Comparison of ENCODE assay signal across 28 mouse cellular contexts in genomic region chr2:45572906-45573305, GRCm38 (mm10).
DNase-seq lines count a peak whose midpoint lies in the region; ATAC-seq and TF ChIP-seq lines count a peak whose summit lies in the region.
"Had no signal": no experiment of that assay in that cellular context is flagged by ENCODE, and none has a peak within 500 bp of the region (broad histone marks: within the 10 kb centered on the region; RNA-seq: fewer than 3 reads in every experiment).

No protein-coding gene starts in this region.

- ATAC-seq in midbrain, embryonic 16.5 days: no peak
- ATAC-seq: hindbrain, postnatal 0 days; intestine, embryonic 16.5 days; liver, postnatal 0 days; lung, postnatal 0 days had no signal

- H3K4me3 ChIP-seq in gastrocnemius, adult 2 months: no peak overlapping the region
- H3K4me3 ChIP-seq in midbrain, embryonic 16.5 days (ENCODE audit: low read depth, low read length): no peak overlapping the region
- H3K4me3 ChIP-seq: forebrain, embryonic 10.5 days; heart, embryonic 13.5 days; hindbrain, embryonic 10.5 days; left cerebral cortex, adult 2 months; limb, embryonic 10.5 days; midbrain, embryonic 10.5 days; neural tube, embryonic 15.5 days had no signal

- no peak for DNase-seq in gastrocnemius, adult 2 months
- no peak for DNase-seq in gastrocnemius, postnatal 25 days
- DNase-seq in kidney, adult 9 months: peak; percentile 13
- DNase-seq in kidney, postnatal 14 days: no peak
- peak; percentile 68 to 77 for DNase-seq in heart, adult 9 months (ENCODE audit: low spot score in 2 of 2)
- DNase-seq in skeletal muscle tissue, adult 2 months (ENCODE audit: low read depth, low spot score): peak; percentile 47
- no peak for DNase-seq in right cerebral cortex, adult 2 months (ENCODE audit: low spot score in 2 of 2)
- DNase-seq: adrenal gland, postnatal 14 days; B cell, adult 2 months; cerebellum, adult 11 months; cerebellum, postnatal 10 days; liver; liver, postnatal 0 days; thymus, adult 2 months; thymus, postnatal 4 days had no signal

- no peaks in the 10 kb centered on the region for H3K27me3 ChIP-seq in midbrain, embryonic 16.5 days (ENCODE audit: control insufficient read depth, insufficient read depth, low read depth, low read length)
- H3K27me3 ChIP-seq: heart, embryonic 13.5 days; neural tube, embryonic 15.5 days had no signal

- H3K4me1 ChIP-seq in midbrain, embryonic 16.5 days (ENCODE audit: control insufficient read depth, insufficient read depth, low read length): no peaks in the 10 kb centered on the region
- H3K4me1 ChIP-seq: forebrain, embryonic 10.5 days; heart, embryonic 13.5 days; hindbrain, embryonic 10.5 days; limb, embryonic 10.5 days; midbrain, embryonic 10.5 days; neural tube, embryonic 15.5 days had no signal

- H3K9ac ChIP-seq in midbrain, embryonic 16.5 days (ENCODE audit: low read depth, low read length): no peak overlapping the region
- H3K9ac ChIP-seq: heart, embryonic 13.5 days; liver, postnatal 0 days; neural tube, embryonic 15.5 days had no signal

- H3K36me3 ChIP-seq in midbrain, embryonic 16.5 days (ENCODE audit: control insufficient read depth, insufficient read depth, low read length): no peaks in the 10 kb centered on the region
- H3K36me3 ChIP-seq: forebrain, embryonic 10.5 days; heart, embryonic 13.5 days; hindbrain, embryonic 10.5 days; limb, embryonic 10.5 days; midbrain, embryonic 10.5 days; neural tube, embryonic 15.5 days had no signal

- WGBS in midbrain, embryonic 16.5 days: 89% methylated on average over 3 of the region's 3 CpGs

- intact Hi-C loops in gastrocnemius, adult 2 months (cut with DNase I): no loop called here

- H3K9me3 ChIP-seq in midbrain, embryonic 16.5 days (replicated peaks; ENCODE audit: control insufficient read depth, low read length, poor library complexity, severe bottlenecking): no peaks in the 10 kb centered on the region
- H3K9me3 ChIP-seq: forebrain, embryonic 10.5 days; heart, embryonic 13.5 days; hindbrain, embryonic 10.5 days; limb, embryonic 10.5 days; midbrain, embryonic 10.5 days; neural tube, embryonic 15.5 days had no signal

- peak overlapping the region; percentile 58 for H3K27ac ChIP-seq in gastrocnemius, adult 2 months
- H3K27ac ChIP-seq in midbrain, embryonic 16.5 days (ENCODE audit: low read length): no peak overlapping the region
- H3K27ac ChIP-seq: forebrain, embryonic 10.5 days; heart, embryonic 13.5 days; hindbrain, embryonic 10.5 days; hindbrain, postnatal 0 days; left cerebral cortex, adult 2 months; limb, embryonic 10.5 days; macrophage; midbrain, embryonic 10.5 days; neural tube, embryonic 15.5 days; stomach, postnatal 0 days had no signal

- TF ChIP-seq CTCF in gastrocnemius, adult 2 months (IDR thresholded peaks at IDR 0.05): no peak

- H3K4me2 ChIP-seq in midbrain, embryonic 16.5 days (ENCODE audit: low read length): no peak overlapping the region
- H3K4me2 ChIP-seq: heart, embryonic 13.5 days; neural tube, embryonic 15.5 days had no signal

Comparison
In these comparisons a context has a peak if more than half of its experiments do, and no peak if none do; other contexts are left out.
1. DNase-seq: peak in kidney, adult 9 months (single experiment), heart, adult 9 months (2 of 2) and skeletal muscle tissue, adult 2 months (single experiment); none in gastrocnemius, adult 2 months (single experiment), gastrocnemius, postnatal 25 days (single experiment), kidney, postnatal 14 days (single experiment) and right cerebral cortex, adult 2 months (0 of 2).